Mouse (Mus musculus): ENCODE results near the gene Leprot. TPM values are rescaled to one million over a fixed set of nuclear protein-coding genes. Genes with fewer than 3 reads are reported as not detected.

Gene Leprot
- total and polyA plus RNA-seq, 2 experiments from 2014 or later: 78.8 to 89.0 TPM

DNA sequence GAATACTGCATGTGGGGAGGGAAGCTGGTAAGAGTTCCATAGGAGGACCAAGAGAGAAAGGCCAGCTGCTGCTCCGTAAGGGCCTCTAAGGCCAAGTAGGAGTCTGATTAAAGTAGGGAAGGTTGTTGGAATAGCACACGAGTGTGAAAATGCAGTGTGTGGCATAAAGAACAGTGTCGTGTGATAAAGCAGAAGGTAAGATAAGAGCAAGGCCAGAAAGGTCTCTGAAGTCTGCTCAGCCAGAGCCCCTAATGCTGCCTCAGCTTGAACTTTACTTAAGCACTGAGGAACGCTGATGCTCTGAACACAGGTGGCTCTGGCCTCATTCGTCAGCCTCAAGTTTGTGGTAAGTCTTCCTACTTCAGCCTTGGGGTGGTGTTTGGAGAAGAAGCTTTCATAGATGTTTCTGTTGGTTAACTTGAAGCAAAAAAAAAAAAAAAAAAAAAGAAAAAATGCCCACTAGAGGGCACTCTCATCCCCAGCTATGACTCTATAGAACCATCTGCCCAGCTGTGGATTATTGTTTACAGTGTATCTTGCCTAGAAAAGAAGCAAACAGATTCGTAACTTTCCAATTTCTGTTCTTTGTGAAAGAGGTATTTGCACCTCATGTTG, 9.5 kb downstream of the Leprot start:
- WGBS: 53% methylated on average over 6 of the region's 6 CpGs
- Histone ChIP-seq H3K4me2 (ENCODE audit: low read depth) (no peak overlapping the region), H3K9me3 (ENCODE audit: low read length) (no peaks in the 10 kb centered on the region), H3K4me1 (ENCODE audit: insufficient read depth) (no peaks in the 10 kb centered on the region), H3K27me3 (ENCODE audit: insufficient read depth, low read length) (no peaks in the 10 kb centered on the region), H3K4me3 (ENCODE audit: low read depth, low read length) (no peak overlapping the region), H3K27ac (ENCODE audit: low read depth, low read length) (no peak overlapping the region), H3K36me3 (ENCODE audit: insufficient read depth) (peaks cover 26% of the 10 kb centered on the region), H3K9ac (no peak overlapping the region)
- DNase-seq: peak; percentile 58
- peak; percentile 70 for TF ChIP-seq CTCF (IDR thresholded peaks at IDR 0.05; ENCODE audit: low read depth)
- ATAC-seq: peak; percentile 55; the same call in 1 of the 2 replicates

DNA sequence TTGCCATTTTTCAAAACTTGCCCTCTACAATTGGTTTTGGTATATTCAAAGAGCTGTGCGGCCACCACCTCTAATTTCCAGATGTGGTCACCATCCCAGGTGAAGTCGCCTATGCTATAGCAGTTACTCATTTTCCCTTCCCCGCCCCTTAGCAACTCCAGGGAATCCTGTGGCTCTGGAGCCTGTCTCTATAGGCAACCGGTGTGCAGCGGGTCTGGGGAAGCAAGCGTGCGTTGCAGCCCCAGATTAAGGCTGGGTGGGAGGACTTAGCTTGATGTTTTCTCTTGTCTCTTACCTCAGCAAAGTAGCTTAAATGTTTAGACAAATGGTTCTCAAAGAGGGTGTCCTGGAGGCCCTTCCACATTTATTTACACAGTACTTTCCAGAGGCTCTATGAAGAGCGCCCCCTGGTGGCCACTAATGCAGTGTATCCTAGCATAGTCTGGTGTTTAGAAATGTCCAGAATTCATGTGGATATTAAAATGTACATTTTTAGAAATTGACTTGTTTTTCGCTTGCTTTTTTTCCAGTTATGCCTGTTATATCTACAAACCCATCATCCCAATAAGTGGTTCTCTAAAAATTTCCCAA, 16.7 kb downstream of the Leprot start:
- DNase-seq (peak; percentile 39), ATAC-seq (peak; percentile 25; the same call in 1 of the 2 replicates)
- 71% methylated on average over 9 of the region's 9 CpGs for WGBS

DNA sequence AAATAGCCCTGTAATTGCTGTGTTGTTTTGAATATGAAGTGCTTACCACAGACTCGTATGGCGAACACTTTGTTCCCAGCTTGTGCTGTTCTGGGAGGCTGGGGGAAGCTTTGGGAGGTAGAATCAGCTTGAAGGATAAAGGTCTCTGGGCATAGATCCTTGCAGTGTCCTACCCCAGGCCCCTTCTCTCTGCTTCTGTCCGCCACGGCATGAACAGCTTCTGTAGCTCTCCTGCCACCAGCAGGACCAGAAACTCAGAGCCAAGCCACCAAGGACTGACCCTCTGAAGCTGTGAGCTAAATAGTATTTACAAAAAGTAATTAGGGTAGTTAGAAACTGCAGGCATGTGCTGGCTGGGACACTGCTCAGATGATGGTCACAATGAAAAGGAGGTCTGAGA, 17.2 kb downstream of the Leprot start:
- Histone ChIP-seq H3K36me3 (ENCODE audit: insufficient read depth) (peaks cover 12% of the 10 kb centered on the region), H3K4me3 (ENCODE audit: low read depth, low read length) (no peak overlapping the region), H3K27me3 (ENCODE audit: insufficient read depth, low read length) (no peaks in the 10 kb centered on the region), H3K4me2 (ENCODE audit: low read depth) (no peak overlapping the region), H3K4me1 (ENCODE audit: insufficient read depth) (no peaks in the 10 kb centered on the region), H3K9ac (no peak overlapping the region), H3K9me3 (ENCODE audit: low read length) (no peaks in the 10 kb centered on the region), H3K27ac (ENCODE audit: low read depth, low read length) (no peak overlapping the region)
- ATAC-seq: no peak
- TF ChIP-seq CTCF (IDR thresholded peaks at IDR 0.05; ENCODE audit: low read depth): no peak
- no peak for DNase-seq
- WGBS: 90% methylated on average over 4 of the region's 4 CpGs

More for the DNA sequence above, 16.7 kb downstream of the Leprot start:
- H3K27ac ChIP-seq (ENCODE audit: low read depth, low read length): no peak overlapping the region
- H3K9me3 ChIP-seq (ENCODE audit: low read length): no peaks in the 10 kb centered on the region
- H3K36me3 ChIP-seq (ENCODE audit: insufficient read depth): peaks cover 15% of the 10 kb centered on the region
- H3K27me3 ChIP-seq (ENCODE audit: insufficient read depth, low read length): no peaks in the 10 kb centered on the region
- peak; percentile 67 for TF ChIP-seq CTCF (IDR thresholded peaks at IDR 0.05; ENCODE audit: low read depth)
- no peaks in the 10 kb centered on the region for H3K4me1 ChIP-seq (ENCODE audit: insufficient read depth)
- H3K4me3 ChIP-seq (ENCODE audit: low read depth, low read length): no peak overlapping the region
- no peak overlapping the region for H3K9ac ChIP-seq
- no peak overlapping the region for H3K4me2 ChIP-seq (ENCODE audit: low read depth)

DNA sequence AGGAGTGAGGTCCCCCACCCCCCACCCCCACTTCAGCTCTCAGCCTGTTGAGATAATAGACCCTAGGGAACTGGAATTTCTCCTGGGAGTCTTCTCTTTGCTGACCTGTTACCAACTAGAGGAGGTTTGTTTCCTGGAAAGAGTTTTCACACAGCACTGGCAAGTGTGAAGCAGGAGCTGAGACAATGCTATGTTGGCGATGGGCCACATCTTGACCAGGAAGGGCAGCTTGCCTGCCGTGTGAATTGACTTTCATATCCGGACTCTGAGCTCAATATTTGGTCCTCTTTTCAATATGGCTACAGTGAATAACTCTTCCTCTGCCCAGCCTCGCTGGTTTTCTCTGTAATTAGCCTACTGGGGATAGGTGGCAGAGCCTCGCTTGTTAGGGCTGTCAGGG, 21.6 kb downstream of the Leprot start:
- DNase-seq: no peak
- no peak overlapping the region for H3K4me2 ChIP-seq (ENCODE audit: low read depth)
- H3K36me3 ChIP-seq (ENCODE audit: insufficient read depth): no peaks in the 10 kb centered on the region
- TF ChIP-seq CTCF (IDR thresholded peaks at IDR 0.05; ENCODE audit: low read depth): no peak
- no peak overlapping the region for H3K9ac ChIP-seq
- no peak overlapping the region for H3K27ac ChIP-seq (ENCODE audit: low read depth, low read length)
- H3K27me3 ChIP-seq (ENCODE audit: insufficient read depth, low read length): no peaks in the 10 kb centered on the region
- WGBS: 25% methylated on average over 5 of the region's 5 CpGs
- no peaks in the 10 kb centered on the region for H3K9me3 ChIP-seq (ENCODE audit: low read length)
- H3K4me1 ChIP-seq (ENCODE audit: insufficient read depth): no peaks in the 10 kb centered on the region
- no peak for ATAC-seq
- no peak overlapping the region for H3K4me3 ChIP-seq (ENCODE audit: low read depth, low read length)

DNA sequence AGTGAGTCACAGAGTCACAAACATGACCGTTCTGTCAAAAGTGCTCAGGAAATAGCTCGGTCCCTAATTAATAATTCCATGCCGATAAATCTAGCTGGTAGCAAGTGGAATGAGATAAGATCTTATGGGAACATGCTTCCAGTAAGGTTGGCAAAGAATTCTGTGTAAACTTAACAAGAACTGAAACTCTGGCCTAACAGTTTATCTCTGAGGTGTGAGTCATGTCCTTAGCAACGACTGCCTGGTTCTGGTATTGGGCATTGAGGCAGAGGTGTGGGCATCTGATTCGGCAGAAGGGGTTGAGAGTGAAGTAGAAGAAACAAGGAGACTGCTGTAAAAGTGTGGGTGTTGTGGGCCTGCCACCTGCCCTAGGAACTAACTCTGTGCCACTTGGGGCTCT, 22.3 kb downstream of the Leprot start:
- Histone ChIP-seq H3K9ac (no peak overlapping the region), H3K4me2 (ENCODE audit: low read depth) (no peak overlapping the region), H3K27me3 (ENCODE audit: insufficient read depth, low read length) (no peaks in the 10 kb centered on the region), H3K4me1 (ENCODE audit: insufficient read depth) (no peaks in the 10 kb centered on the region), H3K9me3 (ENCODE audit: low read length) (no peaks in the 10 kb centered on the region), H3K4me3 (ENCODE audit: low read depth, low read length) (no peak overlapping the region), H3K27ac (ENCODE audit: low read depth, low read length) (no peak overlapping the region), H3K36me3 (ENCODE audit: insufficient read depth) (no peaks in the 10 kb centered on the region)
- no peak for DNase-seq
- WGBS: 56% methylated on average over 5 of the region's 5 CpGs
- ATAC-seq: no peak
- TF ChIP-seq CTCF (IDR thresholded peaks at IDR 0.05; ENCODE audit: low read depth): no peak

DNA sequence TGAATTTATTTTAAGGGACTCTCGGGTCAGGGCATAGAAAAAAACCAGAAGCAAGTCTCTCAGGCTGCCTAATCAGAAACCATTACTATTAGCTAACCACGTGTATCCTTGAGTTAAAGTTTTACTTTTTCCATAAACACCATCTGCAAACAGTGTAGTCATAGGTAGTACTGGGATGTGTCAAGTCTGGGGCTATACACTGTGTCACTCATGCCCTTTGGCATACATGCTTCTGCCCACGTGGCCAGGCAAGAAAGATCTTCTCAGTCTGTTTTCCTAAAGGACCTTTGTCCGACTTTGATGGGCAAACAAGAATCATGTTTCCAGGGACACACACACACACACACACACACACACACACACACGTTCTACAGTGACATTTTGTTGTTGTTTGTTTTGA, 27.3 kb downstream of the Leprot start:
- no peak for TF ChIP-seq CTCF (IDR thresholded peaks at IDR 0.05; ENCODE audit: low read depth)
- Histone ChIP-seq H3K36me3 (ENCODE audit: insufficient read depth) (no peaks in the 10 kb centered on the region), H3K4me1 (ENCODE audit: insufficient read depth) (no peaks in the 10 kb centered on the region), H3K9ac (no peak overlapping the region), H3K27ac (ENCODE audit: low read depth, low read length) (no peak overlapping the region), H3K4me2 (ENCODE audit: low read depth) (no peak overlapping the region), H3K27me3 (ENCODE audit: insufficient read depth, low read length) (no peaks in the 10 kb centered on the region), H3K4me3 (ENCODE audit: low read depth, low read length) (no peak overlapping the region), H3K9me3 (ENCODE audit: low read length) (no peaks in the 10 kb centered on the region)
- no peak for ATAC-seq
- DNase-seq: no peak
- WGBS: 80% methylated on average over 5 of the region's 5 CpGs

DNA sequence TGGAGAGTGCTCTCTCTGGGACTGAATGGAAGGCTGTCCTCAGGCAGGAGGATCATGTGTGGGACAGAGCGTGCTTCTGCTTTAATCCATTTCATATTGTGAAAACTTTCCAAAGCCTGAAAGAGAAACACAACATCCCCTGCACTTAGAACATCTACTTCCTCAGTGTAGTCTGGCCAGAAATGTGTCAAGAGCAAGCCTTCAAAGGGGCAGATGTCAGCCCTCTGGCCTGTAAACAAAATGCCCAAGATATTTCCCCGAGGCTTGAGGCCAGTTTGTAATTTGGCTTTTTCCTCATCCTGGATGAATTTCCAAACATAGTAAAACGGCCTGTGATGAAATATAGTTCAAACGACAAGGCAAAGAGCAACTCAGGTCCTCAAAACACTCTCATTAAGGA, 28.2 kb downstream of the Leprot start:
- H3K9ac ChIP-seq: no peak overlapping the region
- no peaks in the 10 kb centered on the region for H3K36me3 ChIP-seq (ENCODE audit: insufficient read depth)
- WGBS: 80% methylated on average over 4 of the region's 4 CpGs
- H3K9me3 ChIP-seq (ENCODE audit: low read length): no peaks in the 10 kb centered on the region
- no peak overlapping the region for H3K4me3 ChIP-seq (ENCODE audit: low read depth, low read length)
- no peaks in the 10 kb centered on the region for H3K27me3 ChIP-seq (ENCODE audit: insufficient read depth, low read length)
- TF ChIP-seq CTCF (IDR thresholded peaks at IDR 0.05; ENCODE audit: low read depth): no peak
- no peak overlapping the region for H3K4me2 ChIP-seq (ENCODE audit: low read depth)
- H3K4me1 ChIP-seq (ENCODE audit: insufficient read depth): no peaks in the 10 kb centered on the region
- ATAC-seq (no peak), DNase-seq (no peak)
- no peak overlapping the region for H3K27ac ChIP-seq (ENCODE audit: low read depth, low read length)

Data from forebrain, postnatal 0 days (tissue).